ENCODE assay signal across 20 mouse cellular contexts in the genomic region with DNA sequence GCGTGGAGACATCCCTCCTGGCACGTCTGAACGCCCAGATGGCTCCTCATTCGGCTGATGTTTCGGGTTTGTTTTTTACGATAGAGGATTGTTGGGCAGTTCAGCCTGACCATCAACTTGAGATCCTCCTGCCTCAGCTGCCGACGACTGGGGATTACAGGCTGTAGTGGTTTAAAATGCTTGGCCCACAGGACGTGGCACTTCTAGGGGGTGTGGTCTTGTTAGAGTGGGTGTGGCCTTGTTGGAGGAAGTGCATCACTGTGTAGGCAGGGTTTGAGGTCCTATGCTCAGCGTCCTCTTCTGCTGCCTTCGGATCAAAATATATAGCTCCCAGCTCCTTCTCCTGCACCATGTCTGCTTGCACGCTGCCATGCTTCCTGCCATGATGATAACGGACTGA.
"Had no signal": no experiment of that assay in that cellular context is flagged by ENCODE, and none has a peak within 500 bp of the region (broad histone marks: within the 10 kb centered on the region; RNA-seq: fewer than 3 reads in every experiment).

No protein-coding gene starts in this region.

- ATAC-seq: midbrain, embryonic 15.5 days had no signal

- DNase-seq: kidney, postnatal 10 days; kidney, postnatal 36 days; layer of hippocampus, postnatal 36 days; liver, embryonic 13.5 days; lung, adult 2 months; lung, postnatal 14 days; lung, postnatal 4 days; right cerebral cortex, adult 18-20 months; right cerebral cortex, postnatal 14 days; spleen, adult 18-20 months; thymus, adult 2 months; thymus, postnatal 14 days; thymus, postnatal 4 days had no signal

- H3K36me3 ChIP-seq: kidney, embryonic 15.5 days; liver, embryonic 13.5 days; midbrain, embryonic 12.5 days; midbrain, embryonic 15.5 days; neural tube, embryonic 12.5 days; neural tube, embryonic 15.5 days; stomach, embryonic 15.5 days had no signal

- H3K27ac ChIP-seq: kidney, embryonic 15.5 days; left cerebral cortex, adult 2 months; liver, embryonic 13.5 days; midbrain, embryonic 12.5 days; midbrain, embryonic 15.5 days; neural tube, embryonic 12.5 days; neural tube, embryonic 15.5 days; stomach, embryonic 15.5 days had no signal

- H3K4me3 ChIP-seq: kidney, embryonic 15.5 days; left cerebral cortex, adult 2 months; liver, embryonic 13.5 days; midbrain, embryonic 12.5 days; midbrain, embryonic 15.5 days; neural tube, embryonic 12.5 days; neural tube, embryonic 15.5 days; stomach, embryonic 15.5 days had no signal

- H3K4me1 ChIP-seq: midbrain, embryonic 12.5 days; midbrain, embryonic 15.5 days; stomach, embryonic 15.5 days had no signal

- H3K27me3 ChIP-seq: kidney, embryonic 15.5 days; liver, embryonic 13.5 days; midbrain, embryonic 12.5 days; midbrain, embryonic 15.5 days; neural tube, embryonic 12.5 days; neural tube, embryonic 15.5 days; stomach, embryonic 15.5 days had no signal
